Mouse (Mus musculus) brown adipose tissue, adult 24 weeks (tissue): ENCODE measurements around the gene Pafah1b3. TPM values are rescaled to one million over a fixed set of nuclear protein-coding genes. Genes with fewer than 3 reads are reported as not detected.

Experiments
- H3K27ac ChIP-seq: fragments of 200-500 bp; replicated peaks from 2 replicates; pipeline ENCODE4 v1.5.1; 2012; ENCODE audit warnings: low read depth, mild to moderate bottlenecking, low read length
- H3K4me1 ChIP-seq: fragments of 200-500 bp; 2 replicates; pipeline ENCODE4 v1.6.1; 2012; ENCODE audit warnings: low read length, mixed read lengths; ENCODE audit not compliant: control insufficient read depth, insufficient read depth, insufficient read length
- H3K4me3 ChIP-seq: fragments of 200-500 bp; 2 replicates; pipeline ENCODE4 v1.5.1; 2012; ENCODE audit warnings: low read depth, mild to moderate bottlenecking, low read length, moderate library complexity; ENCODE audit not compliant: insufficient read depth
- polyA plus RNA-seq: library from polyadenylated mRNA; stranded (reverse); fragments of >200 nt; gene quantifications from 2 replicates; pipeline ENCODE4 v1.2.4, GENCODE M21; 2012; ENCODE audit not compliant: missing spikeins, insufficient read depth, insufficient read length

Pafah1b3 gene
- polyA plus RNA-seq, 1 experiment, result 4.8 TPM

- peak overlapping the region; percentile 76 for H3K4me3 ChIP-seq
- peaks cover 21% of the 10 kb centered on the region for H3K4me1 ChIP-seq
- H3K27ac ChIP-seq, result peak overlapping the region; percentile 99
These were observed 18.5 kb downstream of the Pafah1b3 start for GRCm38 (mm10) chr7:25279076-25279860.

- H3K4me3 ChIP-seq, result peak overlapping the region; percentile 76
- peaks cover 19% of the 10 kb centered on the region for H3K4me1 ChIP-seq
- H3K27ac ChIP-seq, result peak overlapping the region; percentile 99
These were observed 19.3 kb downstream of the Pafah1b3 start for GRCm38 (mm10) chr7:25278341-25279075.

DNA sequence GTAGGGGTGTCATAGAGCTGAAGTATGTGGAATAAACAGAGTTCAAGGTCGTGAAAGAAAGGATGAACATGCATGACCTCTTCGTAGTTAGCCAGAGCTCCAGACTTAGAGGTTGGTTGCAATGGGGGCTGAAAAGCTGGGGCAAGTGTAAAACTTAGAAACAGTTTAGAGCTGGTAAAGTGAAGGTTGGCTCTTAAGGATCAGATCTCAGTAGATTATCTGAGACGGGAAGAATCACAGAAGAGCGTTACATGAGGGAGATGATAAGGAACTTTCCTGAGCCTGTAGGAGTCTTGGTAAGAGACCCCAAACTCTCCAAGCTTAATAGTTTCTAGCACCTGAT is 19.8 kb downstream of the Pafah1b3 start:
- peaks cover 19% of the 10 kb centered on the region for H3K4me1 ChIP-seq
- H3K4me3 ChIP-seq, result peak overlapping the region; percentile 41
- H3K27ac ChIP-seq, result peak overlapping the region; percentile 45

GRCm38 (mm10) chr7:25277405-25277804 is 20.4 kb downstream of the Pafah1b3 start:
- Histone ChIP-seq H3K4me1 (peaks cover 16% of the 10 kb centered on the region), H3K4me3 (no peak overlapping the region), H3K27ac (peak overlapping the region; percentile 45)

DNA sequence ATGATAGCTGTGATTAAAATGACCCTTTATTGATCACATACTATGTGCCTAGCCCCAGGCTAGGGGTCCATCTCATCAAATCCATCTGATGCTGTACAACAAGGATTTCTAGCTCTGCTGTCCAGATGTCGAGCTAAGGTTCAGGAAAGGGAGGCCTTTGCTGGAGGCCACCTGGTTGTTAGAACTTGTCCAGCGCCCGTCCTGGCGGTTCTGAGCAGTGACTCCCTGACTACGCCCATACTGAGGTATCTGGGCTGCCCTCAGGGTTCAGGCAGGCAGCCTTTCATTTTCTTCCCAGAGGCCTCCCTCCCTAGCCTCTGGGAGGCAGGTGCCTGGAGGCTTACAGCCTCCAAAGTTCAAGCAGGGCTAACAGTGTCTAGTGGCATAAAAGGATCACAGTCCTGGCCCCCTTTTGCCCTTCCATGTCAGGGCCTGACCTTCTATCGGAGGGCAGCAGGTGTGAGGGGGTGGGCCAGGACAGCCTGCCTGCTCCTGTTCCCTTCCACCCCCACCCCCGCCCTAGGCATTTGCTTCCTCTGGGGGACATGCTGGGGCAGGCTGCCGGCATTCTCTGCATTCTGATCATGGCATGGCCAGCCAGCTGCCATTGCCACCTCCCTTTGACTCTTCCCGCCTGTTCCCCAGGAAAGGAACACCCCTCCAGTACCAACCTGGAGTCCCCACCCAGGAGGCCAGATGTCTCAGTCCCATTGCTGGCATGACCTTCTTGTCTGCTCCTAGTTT is 22.1 kb downstream of the Pafah1b3 start:
- Histone ChIP-seq H3K4me3 (no peak overlapping the region), H3K4me1 (peaks cover 11% of the 10 kb centered on the region), H3K27ac (no peak overlapping the region)

DNA sequence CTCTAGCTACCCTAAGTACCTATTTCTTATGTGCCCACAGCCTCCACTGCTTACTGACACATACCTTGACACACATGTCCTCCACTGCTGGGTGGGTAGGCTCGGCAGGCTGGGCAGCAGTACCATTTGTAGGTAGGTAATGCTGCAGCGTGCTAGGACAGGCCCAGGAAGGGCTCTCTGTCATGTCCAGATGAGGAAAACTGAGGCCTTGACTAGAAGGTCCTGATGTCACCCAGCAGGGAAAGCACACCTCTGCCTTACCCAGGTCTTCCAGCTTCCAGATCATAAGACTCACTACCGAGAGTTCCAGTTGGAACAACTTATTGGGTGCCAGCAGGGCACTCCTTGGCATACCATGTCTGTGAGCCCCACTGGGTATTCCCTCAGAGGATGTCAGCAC is 22.8 kb downstream of the Pafah1b3 start:
- Histone ChIP-seq H3K4me3 (no peak overlapping the region), H3K4me1 (peaks cover 11% of the 10 kb centered on the region), H3K27ac (no peak overlapping the region)

DNA sequence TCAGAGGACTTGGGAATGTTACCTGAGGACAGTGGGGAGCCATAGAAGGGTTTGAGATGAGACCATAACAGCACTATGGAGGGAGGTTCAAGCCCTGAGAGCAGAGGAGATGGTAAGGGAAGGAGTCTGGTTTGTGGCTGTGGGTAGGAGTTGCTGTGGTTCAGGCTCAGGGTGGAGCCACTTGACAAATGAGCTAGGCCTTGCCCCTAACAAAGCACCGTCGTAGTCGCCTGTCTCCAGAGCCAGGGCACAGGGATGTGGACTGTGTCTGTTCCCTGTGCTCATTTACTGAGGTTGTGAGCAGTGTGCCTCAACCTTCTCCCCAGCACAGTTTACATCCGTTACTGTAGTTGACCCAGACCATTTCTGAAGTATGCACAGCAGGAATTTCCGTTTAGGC is 23.2 kb downstream of the Pafah1b3 start:
- H3K4me3 ChIP-seq, result no peak overlapping the region
- peaks cover 14% of the 10 kb centered on the region for H3K4me1 ChIP-seq
- no peak overlapping the region for H3K27ac ChIP-seq

DNA sequence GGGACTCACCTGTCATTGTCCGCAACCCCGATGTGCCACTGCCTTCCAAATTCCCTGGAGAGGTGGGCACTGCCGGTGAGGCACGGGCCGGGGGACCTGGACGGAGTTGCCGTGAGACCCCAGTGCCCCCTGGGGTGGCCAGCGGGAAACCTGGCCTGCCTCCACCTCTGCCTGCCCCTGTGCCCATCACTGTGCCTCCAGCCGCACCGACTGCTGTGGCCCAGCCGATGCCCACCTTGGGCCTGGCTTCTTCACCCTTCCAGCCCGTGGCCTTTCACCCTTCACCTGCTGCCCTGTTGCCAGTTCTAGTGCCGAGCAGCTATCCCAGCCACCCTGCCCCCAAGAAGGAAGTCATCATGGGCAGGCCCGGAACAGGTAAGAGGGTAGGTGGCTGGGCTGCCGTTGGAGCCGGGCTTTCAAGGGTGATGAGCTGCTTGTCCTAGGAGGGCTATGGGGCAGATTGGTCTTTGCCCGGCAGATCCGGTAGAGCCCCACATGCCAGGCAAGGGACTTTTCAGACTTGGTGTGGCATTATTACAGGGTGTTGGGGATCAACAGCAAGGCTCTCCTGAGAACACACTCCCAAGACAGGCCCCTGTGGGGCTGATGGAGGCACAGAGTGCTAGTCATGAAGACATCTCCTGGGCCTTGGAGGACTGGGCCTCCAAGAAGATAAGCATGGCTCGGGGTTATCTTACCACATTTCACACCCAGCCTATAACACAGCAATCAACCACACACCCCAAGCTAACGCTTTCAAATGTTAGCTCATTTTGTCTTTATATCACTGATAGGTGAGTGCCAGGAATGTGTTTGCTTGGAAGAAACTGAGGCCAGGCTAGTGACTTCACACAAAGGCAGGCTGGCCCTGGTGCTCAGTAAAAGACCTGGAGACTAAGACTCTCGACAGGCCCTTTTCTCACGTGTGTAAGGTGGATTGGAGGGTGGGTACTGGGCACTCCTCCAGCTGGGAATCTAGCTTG is 24.2 kb downstream of the Pafah1b3 start:
- H3K4me3 ChIP-seq, result no peak overlapping the region
- H3K27ac ChIP-seq, result no peak overlapping the region
- H3K4me1 ChIP-seq, result peaks cover 19% of the 10 kb centered on the region

- H3K4me1 ChIP-seq, result peaks cover 19% of the 10 kb centered on the region
- H3K27ac ChIP-seq, result no peak overlapping the region
- no peak overlapping the region for H3K4me3 ChIP-seq
These were observed 25.1 kb downstream of the Pafah1b3 start for GRCm38 (mm10) chr7:25272445-25273258.

DNA sequence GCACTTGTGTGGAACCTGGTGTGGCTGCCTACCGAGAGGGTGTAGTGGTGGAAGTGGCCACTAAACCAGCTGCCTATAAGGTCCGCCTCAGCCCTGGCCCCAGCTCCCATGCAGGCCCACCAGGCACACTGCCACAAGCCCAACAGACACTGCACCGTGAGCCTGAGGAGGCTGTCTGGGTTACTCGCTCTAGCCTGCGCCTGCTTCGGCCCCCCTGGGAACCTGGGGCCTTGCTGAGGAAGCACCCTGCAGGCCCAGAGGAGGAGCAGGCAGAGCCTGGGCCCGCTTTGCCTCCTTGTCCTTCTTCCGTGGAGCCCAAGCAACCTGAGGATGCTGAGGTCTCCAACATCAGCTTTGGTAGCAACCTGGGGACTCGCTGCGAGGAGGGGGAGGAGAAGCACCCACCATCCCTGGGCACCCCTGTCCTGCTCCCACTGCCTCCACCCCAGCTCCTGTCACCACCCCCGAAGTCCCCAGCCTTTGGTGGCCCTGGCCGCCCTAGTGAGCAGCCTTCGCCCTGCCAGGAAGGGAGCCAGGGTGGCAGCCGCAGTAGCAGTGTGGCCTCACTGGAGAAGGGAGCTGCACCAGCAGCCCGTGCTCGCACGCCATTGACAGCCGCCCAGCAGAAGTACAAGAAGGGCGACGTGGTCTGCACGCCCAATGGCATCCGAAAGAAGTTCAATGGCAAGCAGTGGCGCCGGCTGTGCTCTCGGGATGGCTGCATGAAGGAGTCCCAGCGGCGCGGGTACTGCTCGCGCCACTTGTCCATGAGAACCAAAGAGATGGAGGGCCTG is 25.9 kb downstream of the Pafah1b3 start:
- H3K27ac ChIP-seq, result no peak overlapping the region
- no peak overlapping the region for H3K4me3 ChIP-seq
- H3K4me1 ChIP-seq, result peaks cover 19% of the 10 kb centered on the region

DNA sequence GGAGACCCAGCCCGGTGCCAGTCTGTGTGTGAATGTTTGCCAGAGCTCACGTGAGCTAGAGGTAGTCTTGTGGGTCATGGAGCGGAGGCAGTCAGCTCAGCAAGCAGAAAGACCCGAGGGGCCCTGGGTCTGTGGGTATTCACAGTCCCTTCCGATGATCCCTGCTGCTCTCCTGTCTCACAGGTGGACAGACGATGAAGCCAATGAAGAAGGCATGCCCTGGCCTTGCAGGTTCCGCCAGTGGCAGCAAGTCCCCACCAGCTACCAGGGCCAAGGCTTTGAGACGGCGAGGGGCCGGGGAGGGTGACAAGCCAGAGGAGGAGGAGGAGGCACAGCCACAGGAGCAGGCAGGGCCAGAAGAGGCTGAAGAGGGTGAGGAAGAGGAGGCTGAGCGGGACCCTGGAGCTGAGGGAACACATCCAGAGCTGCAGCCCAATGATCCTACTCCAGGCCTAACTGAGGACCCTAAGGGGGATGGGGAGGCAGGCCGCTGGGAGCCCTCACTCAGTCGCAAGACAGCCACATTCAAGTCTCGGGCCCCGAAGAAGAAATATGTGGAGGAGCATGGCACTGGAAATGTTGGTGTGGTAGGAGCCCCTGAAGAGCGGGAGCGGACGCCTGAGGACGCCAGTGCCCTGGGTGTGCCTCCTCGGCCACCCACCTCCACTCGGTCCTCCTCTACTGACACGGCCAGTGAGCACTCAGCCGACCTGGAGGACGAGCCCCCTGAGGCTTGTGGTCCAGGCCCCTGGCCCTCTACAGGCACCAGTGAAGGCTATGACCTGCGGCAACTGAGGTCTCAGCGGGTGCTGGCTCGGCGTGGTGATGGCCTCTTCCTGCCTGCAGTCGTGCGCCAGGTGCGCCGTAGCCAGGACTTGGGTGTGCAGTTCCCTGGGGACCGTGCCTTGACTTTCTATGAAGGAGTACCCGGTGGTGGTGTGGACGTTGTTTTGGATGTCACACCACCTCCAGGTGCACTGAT is 26.8 kb downstream of the Pafah1b3 start:
- H3K4me1 ChIP-seq, result peaks cover 19% of the 10 kb centered on the region
- no peak overlapping the region for H3K27ac ChIP-seq
- H3K4me3 ChIP-seq, result no peak overlapping the region

DNA sequence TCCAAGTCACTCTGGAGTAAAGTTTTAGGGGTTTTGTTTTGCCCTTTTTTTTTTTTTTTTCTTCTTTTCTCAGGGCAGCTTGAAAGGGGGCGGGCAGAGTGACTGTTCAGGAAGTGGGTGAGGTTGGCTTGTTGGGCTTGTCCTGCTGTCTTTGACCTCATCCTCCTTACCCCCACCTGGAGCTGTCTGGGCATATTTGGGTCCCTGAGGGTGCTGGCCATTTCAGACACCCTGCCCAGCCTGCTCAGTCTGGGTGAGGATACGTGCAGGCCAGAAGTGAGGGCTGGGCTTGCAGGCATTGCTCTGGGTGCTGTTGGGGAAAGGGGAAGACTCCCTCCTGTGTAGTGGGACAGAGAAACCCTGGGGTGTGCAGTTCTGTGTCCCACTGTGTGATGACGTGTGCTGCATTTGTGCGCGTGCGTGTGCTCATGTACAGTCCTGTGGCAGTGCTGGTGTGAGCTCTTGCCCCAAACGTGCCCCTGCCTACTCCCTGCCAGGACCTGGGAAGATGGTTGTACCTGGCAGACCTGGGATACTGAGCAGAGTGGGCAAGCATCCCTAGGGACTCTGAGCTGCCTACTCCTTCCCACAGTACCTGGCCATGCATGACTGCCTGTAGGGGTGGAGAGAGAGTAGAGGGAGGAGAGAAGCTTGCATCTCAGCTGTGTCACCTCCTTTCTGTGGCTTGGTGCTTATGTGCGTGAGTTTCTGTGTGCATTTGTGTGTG is 28.1 kb downstream of the Pafah1b3 start:
- Histone ChIP-seq H3K4me1 (peaks cover 12% of the 10 kb centered on the region), H3K4me3 (peak overlapping the region; percentile 80; the same call in 1 of the 2 replicates), H3K27ac (peak overlapping the region; percentile 47; the same call in 1 of the 2 replicates)
